Mouse (Mus musculus) cerebellum, adult 2 months (tissue): Measurements from ENCODE around the gene Knl1.
A peak's percentile ranks its signal among the peaks of the same experiment; 100 is the strongest.

Experiments used
- CTCF ChIP-seq: fragments of 200-500 bp; IDR thresholded peaks from 2 replicates; pipeline ENCODE4 v1.5.1; 2011; ENCODE audit warnings: low read depth, mild to moderate bottlenecking, control low read depth, low read length, moderate library complexity, borderline replicate concordance; ENCODE audit not compliant: insufficient read depth
- POLR2A ChIP-seq: fragments of 200-500 bp; IDR thresholded peaks from 2 replicates; pipeline ENCODE4 v1.6.1; 2011; ENCODE audit warnings: low read length, control low read depth, borderline replicate concordance; ENCODE audit not compliant: insufficient read depth

DNA sequence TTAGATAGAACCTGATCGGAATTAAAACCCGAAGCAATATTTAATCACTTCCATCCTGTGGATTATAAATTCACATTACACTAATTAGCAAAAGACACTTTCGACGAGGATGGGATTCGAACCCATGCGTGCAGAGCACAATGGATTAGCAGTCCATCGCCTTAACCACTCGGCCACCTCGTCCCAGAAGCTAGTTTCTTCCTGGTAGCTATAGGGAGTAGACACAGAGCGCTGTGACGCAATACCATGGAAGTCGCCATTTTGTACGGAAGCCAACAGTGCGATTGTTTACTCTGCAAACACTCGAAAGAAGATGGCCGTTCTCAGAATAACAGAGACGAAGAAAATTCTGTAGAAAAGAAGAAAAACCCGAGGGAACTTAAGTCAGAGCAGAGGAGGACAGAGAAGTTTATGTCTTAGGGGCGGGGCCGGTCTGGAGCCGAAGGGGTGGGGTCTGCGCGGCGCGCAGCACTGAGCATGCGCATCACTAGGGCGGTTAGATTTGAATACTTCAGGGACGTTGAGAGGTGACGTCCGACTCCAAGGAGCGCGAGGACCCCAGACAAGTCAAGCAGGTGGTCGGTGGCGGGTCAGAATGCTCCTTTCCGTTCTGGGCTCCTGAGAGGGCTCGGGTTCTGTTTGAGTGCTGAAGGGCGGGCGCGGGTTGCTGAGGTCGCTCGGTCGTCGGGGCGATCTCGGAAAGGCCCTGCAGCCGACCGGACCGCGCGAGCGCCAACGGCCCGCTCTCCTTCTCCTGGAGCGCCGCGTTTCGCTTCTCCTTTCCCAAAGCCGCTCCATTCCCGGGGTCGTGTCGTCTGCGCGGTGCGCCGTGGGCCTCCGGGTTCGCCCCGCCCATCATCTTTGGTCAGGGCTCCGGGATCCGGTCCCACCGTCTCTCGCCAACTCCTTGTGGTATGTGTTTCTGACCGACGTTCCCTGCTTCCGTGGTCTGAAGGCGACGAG lies at the start of gene Knl1:
- no peak for TF ChIP-seq CTCF
- peak; percentile 51; the same call in 1 of the 2 replicates for TF ChIP-seq POLR2A
